Mouse (Mus musculus): ENCODE measurements at regions not wholly inside any gene's neighbourhood (a gene's known extent, or its start where the extent isn't known, plus 50 kb on each side); places are given as distances from the start of the nearest gene placed in this dataset.
"Not testable (repeated sequence)": the region's sequence is repeated elsewhere in the genome, so short reads cannot be mapped to it uniquely, and the experiment has no call there.

GRCm38 (mm10) chr13:28842811-28843210, 110.7 kb downstream of the Sox4 start:
- DNase-seq (ENCODE audit: low spot score in 2 of 2): no peak

GRCm38 (mm10) chr13:28840142-28840541, 113.4 kb downstream of the Sox4 start:
- no peak for DNase-seq (ENCODE audit: low spot score in 2 of 2)

- DNase-seq (ENCODE audit: low spot score in 2 of 2): no peak
Measured at GRCm38 (mm10) chr13:28839084-28839483, 114.4 kb downstream of the Sox4 start.

- DNase-seq (ENCODE audit: low spot score in 2 of 2): no peak
Measured at GRCm38 (mm10) chr13:28838216-28838615, 115.3 kb downstream of the Sox4 start.

GRCm38 (mm10) chr13:28837196-28837595, 116.3 kb downstream of the Sox4 start:
- DNase-seq (ENCODE audit: low spot score in 2 of 2): not testable (repeated sequence)

GRCm38 (mm10) chr13:28833700-28834065, 119.8 kb downstream of the Sox4 start:
- no peak for DNase-seq (ENCODE audit: low spot score in 2 of 2)

GRCm38 (mm10) chr13:28832855-28833699, 120.4 kb downstream of the Sox4 start:
- DNase-seq (ENCODE audit: low spot score in 2 of 2): no peak

GRCm38 (mm10) chr13:28826284-28826683, 127.2 kb downstream of the Sox4 start:
- no peak for DNase-seq (ENCODE audit: low spot score in 2 of 2)

GRCm38 (mm10) chr13:28823985-28824384, 129.5 kb downstream of the Sox4 start:
- DNase-seq (ENCODE audit: low spot score in 2 of 2): no peak

- DNase-seq (ENCODE audit: low spot score in 2 of 2): no peak
Measured at GRCm38 (mm10) chr13:28823311-28823880, 130.1 kb downstream of the Sox4 start.

GRCm38 (mm10) chr13:28820868-28821533, 132.5 kb downstream of the Sox4 start:
- no peak for DNase-seq (ENCODE audit: low spot score in 2 of 2)

- DNase-seq (ENCODE audit: low spot score in 2 of 2): no peak
Measured at GRCm38 (mm10) chr13:28814127-28814526, 139.4 kb downstream of the Sox4 start.

GRCm38 (mm10) chr13:28811667-28812575, 141.6 kb downstream of the Sox4 start:
- DNase-seq (ENCODE audit: low spot score in 2 of 2): no peak

GRCm38 (mm10) chr13:28811081-28811439, 142.5 kb downstream of the Sox4 start:
- DNase-seq (ENCODE audit: low spot score in 2 of 2): no peak

- no peak for DNase-seq (ENCODE audit: low spot score in 2 of 2)
Measured at GRCm38 (mm10) chr13:28810326-28811080, 143.0 kb downstream of the Sox4 start.

- DNase-seq (ENCODE audit: low spot score in 2 of 2): no peak
Measured at GRCm38 (mm10) chr13:28805302-28805701, 148.2 kb downstream of the Sox4 start.

- no peak for DNase-seq (ENCODE audit: low spot score in 2 of 2)
Measured at GRCm38 (mm10) chr13:28801210-28801954, 152.1 kb downstream of the Sox4 start.

- DNase-seq (ENCODE audit: low spot score in 2 of 2): no peak
Measured at GRCm38 (mm10) chr13:28800676-28801075, 152.8 kb downstream of the Sox4 start.

GRCm38 (mm10) chr13:28799474-28799873, 154.0 kb downstream of the Sox4 start:
- DNase-seq (ENCODE audit: low spot score in 2 of 2): no peak

Data from layer of hippocampus, postnatal 14 days (tissue).